Mouse (Mus musculus): ENCODE results near the gene B3galnt1. TPM values are rescaled to one million over a fixed set of nuclear protein-coding genes. Genes with fewer than 3 reads are reported as not detected.
A peak's percentile ranks its signal among the peaks of the same experiment; 100 is the strongest.
"Not testable (repeated sequence)": the region's sequence is repeated elsewhere in the genome, so short reads cannot be mapped to it uniquely, and the experiment has no call there.

B3galnt1 gene
- polyA plus RNA-seq, 1 experiment from 2014 or later: 79.4 TPM

- peaks cover 42% of the 10 kb centered on the region for H3K4me1 ChIP-seq (replicated peaks)
- peaks cover 3% of the 10 kb centered on the region; the same call in 1 of the 2 replicates for H3K36me3 ChIP-seq
- H3K4me2 ChIP-seq: peak overlapping the region; percentile 76
- H3K4me3 ChIP-seq: peak overlapping the region; percentile 81
- WGBS: 89% methylated on average over 6 of the region's 6 CpGs
- H3K9me3 ChIP-seq: no peaks in the 10 kb centered on the region
- ATAC-seq (ENCODE audit: low FRiP score): no peak
- peak overlapping the region; percentile 91 for H3K9ac ChIP-seq
- H3K27me3 ChIP-seq: peaks cover 3% of the 10 kb centered on the region; the same call in 1 of the 2 replicates
- no peak overlapping the region for H3K27ac ChIP-seq
Observed at GRCm38 (mm10) chr3:69597211-69597610, 1.5 kb downstream of the B3galnt1 start.

- H3K4me3 ChIP-seq: no peak overlapping the region
- ATAC-seq (ENCODE audit: low FRiP score): no peak
- no peak overlapping the region for H3K9ac ChIP-seq
- no peaks in the 10 kb centered on the region for H3K27me3 ChIP-seq
- no peaks in the 10 kb centered on the region for H3K9me3 ChIP-seq
- no peak overlapping the region for H3K27ac ChIP-seq
- H3K4me2 ChIP-seq: 0 out of 2 replicates have a peak overlapping the region, but pooled peaks have one; percentile 76
- peaks cover 42% of the 10 kb centered on the region for H3K4me1 ChIP-seq (replicated peaks)
- H3K36me3 ChIP-seq: peaks cover 12% of the 10 kb centered on the region
- WGBS: 83% methylated on average over 3 of the region's 3 CpGs
Observed at GRCm38 (mm10) chr3:69596116-69596515, 2.6 kb downstream of the B3galnt1 start.

- 75% methylated on average over 9 of the region's 9 CpGs for WGBS
- ATAC-seq (ENCODE audit: low FRiP score): no peak
Observed at GRCm38 (mm10) chr3:69594071-69594470, 4.7 kb downstream of the B3galnt1 start.

GRCm38 (mm10) chr3:69593426-69593825, 5.3 kb downstream of the B3galnt1 start:
- ATAC-seq (ENCODE audit: low FRiP score): no peak
- Histone ChIP-seq H3K9me3 (no peaks in the 10 kb centered on the region), H3K4me2 (no peak overlapping the region), H3K9ac (no peak overlapping the region), H3K4me3 (no peak overlapping the region), H3K36me3 (peaks cover 17% of the 10 kb centered on the region), H3K27ac (no peak overlapping the region), H3K4me1 (replicated peaks) (peaks cover 39% of the 10 kb centered on the region), H3K27me3 (no peaks in the 10 kb centered on the region)
- WGBS: 90% methylated on average over 8 of the region's 8 CpGs

More at GRCm38 (mm10) chr3:69594071-69594470, 4.7 kb downstream of the B3galnt1 start:
- Histone ChIP-seq H3K27ac (no peak overlapping the region), H3K9me3 (no peaks in the 10 kb centered on the region), H3K4me1 (replicated peaks) (peaks cover 39% of the 10 kb centered on the region), H3K4me3 (no peak overlapping the region), H3K9ac (no peak overlapping the region), H3K36me3 (peaks cover 17% of the 10 kb centered on the region), H3K27me3 (no peaks in the 10 kb centered on the region), H3K4me2 (no peak overlapping the region)

GRCm38 (mm10) chr3:69588101-69588760, 10.5 kb downstream of the B3galnt1 start:
- Histone ChIP-seq H3K9me3 (no peaks in the 10 kb centered on the region), H3K27me3 (no peaks in the 10 kb centered on the region), H3K4me1 (replicated peaks) (0 out of 2 replicates have a peak, but pooled peaks cover 5% of the 10 kb centered on the region), H3K4me3 (no peak overlapping the region), H3K27ac (no peak overlapping the region), H3K4me2 (no peak overlapping the region), H3K36me3 (peaks cover 18% of the 10 kb centered on the region), H3K9ac (no peak overlapping the region)
- ATAC-seq (ENCODE audit: low FRiP score): no peak
- 55% methylated on average over 10 of the region's 10 CpGs for WGBS

- Histone ChIP-seq H3K4me2 (no peak overlapping the region), H3K4me1 (replicated peaks) (0 out of 2 replicates have a peak, but pooled peaks cover 5% of the 10 kb centered on the region), H3K36me3 (peaks cover 25% of the 10 kb centered on the region), H3K9ac (no peak overlapping the region), H3K27me3 (no peaks in the 10 kb centered on the region), H3K4me3 (no peak overlapping the region), H3K27ac (no peak overlapping the region), H3K9me3 (no peaks in the 10 kb centered on the region)
- no peak for ATAC-seq (ENCODE audit: low FRiP score)
- WGBS: 91% methylated on average over 1 of the region's 1 CpGs
Observed at GRCm38 (mm10) chr3:69583798-69584197, 15.0 kb downstream of the B3galnt1 start.

- WGBS: 100% methylated on average over 1 of the region's 1 CpGs
- ATAC-seq (ENCODE audit: low FRiP score): no peak
- H3K4me2 ChIP-seq: no peak overlapping the region
- H3K27me3 ChIP-seq: no peaks in the 10 kb centered on the region
- H3K4me3 ChIP-seq: no peak overlapping the region
- H3K9me3 ChIP-seq: no peaks in the 10 kb centered on the region
- no peaks in the 10 kb centered on the region for H3K4me1 ChIP-seq (replicated peaks)
- H3K9ac ChIP-seq: no peak overlapping the region
- peaks cover 62% of the 10 kb centered on the region for H3K36me3 ChIP-seq
- H3K27ac ChIP-seq: no peak overlapping the region
Observed at GRCm38 (mm10) chr3:69578791-69579190, 20.0 kb downstream of the B3galnt1 start.

GRCm38 (mm10) chr3:69576715-69577114, 22.0 kb downstream of the B3galnt1 start:
- no peak overlapping the region for H3K27ac ChIP-seq
- peaks cover 58% of the 10 kb centered on the region for H3K36me3 ChIP-seq
- H3K27me3 ChIP-seq: no peaks in the 10 kb centered on the region
- no peak for ATAC-seq (ENCODE audit: low FRiP score)
- 93% methylated on average over 3 of the region's 3 CpGs for WGBS
- H3K4me3 ChIP-seq: no peak overlapping the region
- H3K4me1 ChIP-seq (replicated peaks): no peaks in the 10 kb centered on the region
- H3K4me2 ChIP-seq: no peak overlapping the region
- H3K9me3 ChIP-seq: no peaks in the 10 kb centered on the region
- no peak overlapping the region for H3K9ac ChIP-seq

- no peaks in the 10 kb centered on the region for H3K27me3 ChIP-seq
- ATAC-seq (ENCODE audit: low FRiP score): no peak
- 97% methylated on average over 11 of the region's 11 CpGs for WGBS
Observed at GRCm38 (mm10) chr3:69575577-69575976, 23.2 kb downstream of the B3galnt1 start.

GRCm38 (mm10) chr3:69572561-69572960, 26.2 kb downstream of the B3galnt1 start:
- no peak overlapping the region for H3K27ac ChIP-seq
- ATAC-seq (ENCODE audit: low FRiP score): no peak

More at GRCm38 (mm10) chr3:69575577-69575976, 23.2 kb downstream of the B3galnt1 start:
- Histone ChIP-seq H3K27ac (no peak overlapping the region), H3K36me3 (peaks cover 58% of the 10 kb centered on the region), H3K4me1 (replicated peaks) (no peaks in the 10 kb centered on the region), H3K9ac (no peak overlapping the region), H3K4me2 (no peak overlapping the region), H3K4me3 (no peak overlapping the region), H3K9me3 (no peaks in the 10 kb centered on the region)

GRCm38 (mm10) chr3:69565586-69565985, 33.2 kb downstream of the B3galnt1 start:
- H3K4me2 ChIP-seq; H3K4me3 ChIP-seq; H3K27me3 ChIP-seq; ATAC-seq (ENCODE audit: low FRiP score); H3K27ac ChIP-seq; H3K9ac ChIP-seq; H3K36me3 ChIP-seq; H3K9me3 ChIP-seq; H3K4me1 ChIP-seq (replicated peaks): not testable (repeated sequence)
- WGBS: 95% methylated on average over 1 of the region's 1 CpGs

More at GRCm38 (mm10) chr3:69572561-69572960, 26.2 kb downstream of the B3galnt1 start:
- no peaks in the 10 kb centered on the region for H3K4me1 ChIP-seq (replicated peaks)
- no peak overlapping the region for H3K4me2 ChIP-seq
- H3K36me3 ChIP-seq: peaks cover 36% of the 10 kb centered on the region
- no peak overlapping the region for H3K4me3 ChIP-seq
- H3K27me3 ChIP-seq: no peaks in the 10 kb centered on the region
- no peaks in the 10 kb centered on the region for H3K9me3 ChIP-seq
- H3K9ac ChIP-seq: no peak overlapping the region
- 91% methylated on average over 5 of the region's 5 CpGs for WGBS

GRCm38 (mm10) chr3:69563406-69563805, 35.4 kb downstream of the B3galnt1 start:
- no peak overlapping the region for H3K9ac ChIP-seq
- H3K4me1 ChIP-seq (replicated peaks): peaks cover 3% of the 10 kb centered on the region; the same call in 1 of the 2 replicates
- no peaks in the 10 kb centered on the region for H3K9me3 ChIP-seq
- no peak for ATAC-seq (ENCODE audit: low FRiP score)
- no peak overlapping the region for H3K27ac ChIP-seq
- 74% methylated on average over 4 of the region's 6 CpGs for WGBS
- no peaks in the 10 kb centered on the region for H3K36me3 ChIP-seq
- H3K27me3 ChIP-seq: no peaks in the 10 kb centered on the region
- no peak overlapping the region for H3K4me2 ChIP-seq
- H3K4me3 ChIP-seq: no peak overlapping the region

- no peaks in the 10 kb centered on the region for H3K27me3 ChIP-seq
- WGBS: 79% methylated on average over 5 of the region's 5 CpGs
- H3K4me2 ChIP-seq: no peak overlapping the region
- no peak overlapping the region for H3K4me3 ChIP-seq
- H3K9ac ChIP-seq: no peak overlapping the region
- H3K4me1 ChIP-seq (replicated peaks): peaks cover 12% of the 10 kb centered on the region; the same call in 1 of the 2 replicates
- H3K36me3 ChIP-seq: no peaks in the 10 kb centered on the region
- no peak overlapping the region for H3K27ac ChIP-seq
- 0 out of 2 replicates have a peak, but pooled peaks have one; percentile 7 for ATAC-seq (ENCODE audit: low FRiP score)
- no peaks in the 10 kb centered on the region for H3K9me3 ChIP-seq
Observed at GRCm38 (mm10) chr3:69561686-69562085, 37.1 kb downstream of the B3galnt1 start.
